Mouse (Mus musculus) gastrocnemius, adult 18-20 months (tissue): ENCODE measurements around the gene Tanc1. TPM values are rescaled to one million over a fixed set of nuclear protein-coding genes. Genes with fewer than 3 reads are reported as not detected.

ENCODE experiments used
- DNase-seq: peaks from one replicate; pipeline ENCODE4 v3.0.0; 2021; ENCODE audit warnings: low spot score
- total RNA-seq, 2 experiments: library from RNA; stranded (reverse); gene quantifications; 2 replicates each; pipeline ENCODE4 v1.2.3; 2021

The Tanc1 gene
- total RNA-seq, 2 experiments from 2014 or later: 4.8 to 6.6 TPM

DNA sequence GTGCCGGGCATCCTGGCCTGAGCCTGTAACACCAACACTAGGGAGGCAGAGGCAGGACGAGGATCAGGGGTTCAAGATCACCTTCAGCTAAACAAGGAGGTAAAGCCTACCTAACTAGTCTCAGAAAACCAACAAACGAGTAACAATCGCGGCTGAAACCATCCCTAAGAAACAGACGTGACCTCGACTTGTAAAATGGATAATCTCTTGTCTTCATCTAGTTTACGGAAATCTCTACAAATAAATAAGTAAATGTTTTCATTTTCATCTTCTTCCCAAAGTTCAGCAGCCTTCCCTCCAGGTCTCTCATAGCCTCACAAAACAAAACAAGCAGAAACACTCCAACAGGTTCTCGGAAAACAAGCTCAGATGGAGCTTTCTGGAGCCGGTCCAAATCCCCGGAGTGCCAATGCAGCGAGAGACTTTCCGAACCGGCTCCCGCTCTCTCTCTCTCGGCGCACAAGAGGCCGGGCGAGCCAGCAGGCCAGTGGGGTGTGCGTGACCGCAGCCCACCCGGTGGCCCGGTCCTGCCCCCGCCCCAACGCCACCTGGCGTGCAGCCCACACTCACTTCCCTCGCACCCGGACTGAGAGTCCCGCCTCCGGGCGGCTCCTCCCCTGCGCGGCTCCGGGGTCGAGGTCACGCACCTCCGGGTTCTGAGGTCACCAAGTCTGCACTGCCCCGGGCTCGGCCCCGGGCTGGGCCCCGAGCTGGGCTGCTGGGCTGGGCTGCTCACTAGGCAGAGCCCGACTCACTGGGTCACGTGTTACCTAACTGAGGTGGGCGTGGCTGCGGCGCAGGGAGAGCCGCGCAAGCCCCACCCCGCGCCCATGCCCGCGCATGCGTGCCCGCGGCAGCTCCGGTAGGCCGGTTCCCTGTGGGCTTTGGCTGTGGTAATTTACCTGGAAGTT is 270.2 kb downstream of the Tanc1 start, which contains the start of gene Wdsub1:
Gene Wdsub1, minus strand, starts transcription at position 761 of the 911 bp plus-strand sequence.
- peak; percentile 92 for DNase-seq

DNA sequence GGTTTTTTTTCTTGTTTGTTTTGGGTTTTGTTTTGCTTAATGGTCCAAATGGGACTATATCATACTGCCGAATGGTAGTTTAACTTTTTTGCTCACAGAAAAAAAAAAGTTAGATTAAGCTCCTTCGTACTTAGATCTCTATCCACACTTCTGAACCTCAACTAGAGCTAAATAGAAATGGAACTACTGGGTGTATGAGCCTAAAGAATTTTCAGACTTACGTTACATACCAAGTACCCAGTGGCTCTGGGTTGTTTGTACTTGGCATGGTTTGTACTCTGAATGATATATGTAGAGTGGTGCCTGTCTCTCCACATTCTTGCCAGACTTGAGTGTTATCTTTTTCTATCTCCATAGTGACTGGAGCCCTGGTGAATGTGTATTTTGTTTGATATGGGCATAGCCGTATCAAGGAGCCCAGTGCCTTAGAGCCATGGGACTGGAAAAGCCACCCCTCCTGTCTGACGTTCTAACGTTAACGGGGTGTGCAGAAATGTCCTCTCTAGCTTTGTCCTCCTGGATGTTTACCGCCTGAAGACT is 271.0 kb downstream of the Tanc1 start:
- DNase-seq: no peak

DNA sequence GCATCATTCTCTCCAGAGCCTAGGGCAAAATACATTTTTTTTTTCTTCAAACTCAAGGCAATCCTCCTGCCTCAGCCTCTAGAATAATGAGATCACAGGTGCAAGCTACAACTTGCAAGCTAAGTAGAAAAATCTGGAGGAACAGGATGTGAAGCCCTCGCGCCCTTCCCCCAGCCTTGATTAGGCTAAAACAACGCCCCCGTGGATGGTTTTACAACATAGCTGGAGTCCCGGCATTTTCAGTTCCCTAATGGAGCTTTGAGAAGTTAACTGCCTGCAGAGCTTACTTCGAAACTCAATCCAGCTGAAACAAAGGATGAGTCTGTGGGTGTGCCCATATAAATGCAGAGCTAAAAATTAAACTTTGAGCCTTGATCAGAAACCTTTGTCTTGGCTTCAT is 277.9 kb downstream of the Tanc1 start:
- no peak for DNase-seq

Other genes with a start within 250 kb of the Tanc1 start
- gene Dapl1, start 127.4 kb upstream of the Tanc1 start, total RNA-seq: not detected